Mouse (Mus musculus) intestine, postnatal 0 days (tissue): ENCODE results near the gene Tmem121b. TPM values are rescaled to one million over a fixed set of nuclear protein-coding genes. Genes with fewer than 3 reads are reported as not detected.

ENCODE experiments used
- ATAC-seq: fragments of 200-750 bp; cut with Nextera tagmentation; 2 replicates; pipeline ENCODE4 v1.8.0; 2017; ENCODE audit warnings: mild to moderate bottlenecking, moderate TSS enrichment, moderate library complexity
- H3K27ac ChIP-seq: fragments of 300-500 bp; sonication (generic); 2 replicates; pipeline ENCODE4 v1.5.1; 2014; ENCODE audit warnings: mild to moderate bottlenecking, low read depth, low read length, moderate library complexity
- H3K27me3 ChIP-seq: fragments of 300-500 bp; sonication (generic); replicated peaks from 2 replicates; pipeline ENCODE4 v1.6.1; 2014; ENCODE audit warnings: low read length, mixed read lengths; ENCODE audit not compliant: control insufficient read depth, insufficient read depth
- H3K36me3 ChIP-seq: fragments of 300-500 bp; sonication (generic); 2 replicates; pipeline ENCODE4 v1.6.1; 2014; ENCODE audit warnings: mild to moderate bottlenecking, moderate library complexity; ENCODE audit not compliant: control insufficient read depth, insufficient read depth
- H3K4me1 ChIP-seq: fragments of 300-500 bp; sonication (generic); replicated peaks from 2 replicates; pipeline ENCODE4 v1.6.1; 2014; ENCODE audit warnings: antibody characterized with exemption, low read length, mixed read lengths; ENCODE audit not compliant: control insufficient read depth, insufficient read depth
- H3K4me2 ChIP-seq: fragments of 300-500 bp; sonication (generic); replicated peaks from 2 replicates; pipeline ENCODE4 v1.6.1; 2014; ENCODE audit warnings: low read depth, mild to moderate bottlenecking, moderate library complexity
- H3K4me3 ChIP-seq: fragments of 300-500 bp; sonication (generic); 2 replicates; pipeline ENCODE4 v1.5.1; 2014; ENCODE audit warnings: low read depth, low read length
- H3K9ac ChIP-seq: fragments of 300-500 bp; sonication (generic); 2 replicates; pipeline ENCODE4 v1.6.1; 2014; ENCODE audit warnings: mild to moderate bottlenecking, low read depth, low read length
- H3K9me3 ChIP-seq: fragments of 300-500 bp; sonication (generic); 2 replicates; pipeline ENCODE4 v1.6.1; 2016; ENCODE audit warnings: mixed run types; ENCODE audit not compliant: control insufficient read depth
- CTCF ChIP-seq: sonication (generic); IDR thresholded peaks from 2 replicates; pipeline ENCODE4 v1.5.1; 2016; ENCODE audit warnings: low read depth, mild to moderate bottlenecking, control low read depth, antibody characterized with exemption, moderate library complexity
- WGBS: fragments of 180-500 bp; shearing (Covaris S2); extraction: QIAGEN DNeasy Blood & Tissue Kit; methylation state at CpG from one replicate; pipeline ENCODE4 v1.1.7; 2014; 5-methylcytosine and 5-hydroxymethylcytosine counted together
- polyA plus RNA-seq: library from polyadenylated mRNA; unstranded; fragments of >200 nt; fragmentation: Nextera tagmentation; extraction: Ambion mirVana; gene quantifications from 2 replicates; pipeline ENCODE4 v1.2.1, GENCODE M21; 2015

Tmem121b gene
- polyA plus RNA-seq, 1 experiment from 2014 or later, result 0.05 TPM

- peak overlapping the region; percentile 86 for H3K4me2 ChIP-seq
- WGBS, result 61% methylated on average over 9 of the region's 9 CpGs
- no peaks in the 10 kb centered on the region for H3K4me1 ChIP-seq
- no peak for ATAC-seq
- H3K9me3 ChIP-seq, result no peaks in the 10 kb centered on the region
- no peaks in the 10 kb centered on the region for H3K36me3 ChIP-seq
- TF ChIP-seq CTCF, result no peak
- no peak overlapping the region for H3K27ac ChIP-seq
- H3K27me3 ChIP-seq, result peaks cover 13% of the 10 kb centered on the region; the same call in 1 of the 2 replicates
- H3K4me3 ChIP-seq, result peak overlapping the region; percentile 69; the same call in 1 of the 2 replicates
- H3K9ac ChIP-seq, result no peak overlapping the region
These were observed 29.1 kb downstream of the Tmem121b start for GRCm38 (mm10) chr6:120464406-120464939.

GRCm38 (mm10) chr6:120463884-120464283 is 29.7 kb downstream of the Tmem121b start:
- TF ChIP-seq CTCF, result peak; percentile 31
- H3K27me3 ChIP-seq, result peaks cover 13% of the 10 kb centered on the region; the same call in 1 of the 2 replicates
- WGBS, result 8% methylated on average over 11 of the region's 11 CpGs

DNA sequence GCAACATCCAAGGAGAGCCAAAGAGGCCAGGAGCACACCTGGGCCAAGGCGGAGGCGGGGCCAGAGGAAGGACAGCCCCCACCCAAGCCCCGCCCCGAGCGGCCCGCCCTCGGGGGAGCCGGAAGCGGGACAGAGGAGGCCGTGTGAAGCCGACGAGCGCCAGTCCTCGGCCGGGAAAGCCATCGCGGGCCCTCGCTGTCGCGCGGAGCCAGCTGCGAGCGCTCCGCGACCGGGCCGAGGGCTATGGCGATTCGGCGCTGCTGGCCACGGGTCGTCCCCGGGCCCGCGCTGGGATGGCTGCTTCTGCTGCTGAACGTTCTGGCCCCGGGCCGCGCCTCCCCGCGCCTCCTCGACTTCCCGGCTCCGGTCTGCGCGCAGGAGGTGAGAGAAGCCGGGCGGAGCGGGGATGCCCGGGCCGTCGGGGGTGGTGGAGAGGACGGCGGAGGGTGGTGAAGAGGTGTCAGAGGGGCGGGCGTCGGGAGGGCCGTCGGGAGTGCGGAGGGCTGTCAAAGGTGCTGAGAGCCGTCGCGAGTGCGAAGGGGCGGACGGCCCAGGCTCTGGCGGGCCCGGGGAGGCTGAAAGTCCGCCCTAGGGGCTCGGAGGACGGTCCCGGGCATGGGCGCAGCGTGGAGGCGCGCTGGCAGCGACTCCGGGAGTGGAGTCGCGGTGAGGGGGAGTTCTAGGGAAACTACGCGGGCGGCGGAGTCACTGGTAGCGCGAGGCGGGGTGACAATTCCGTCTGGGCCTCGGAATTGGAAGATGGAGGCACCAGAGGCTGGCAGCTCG is 30.3 kb downstream of the Tmem121b start, which contains the start of gene Il17ra:
Gene Il17ra (plus strand): TSS at position 162 of the 786 bp plus-strand sequence.
- Histone ChIP-seq H3K27me3 (peaks cover 13% of the 10 kb centered on the region; the same call in 1 of the 2 replicates), H3K4me1 (no peaks in the 10 kb centered on the region), H3K9me3 (no peaks in the 10 kb centered on the region), H3K4me3 (peak within 1 kb of the TSS; percentile 69), H3K27ac (peak within 1 kb of the TSS; percentile 51), H3K9ac (peak within 1 kb of the TSS; percentile 67), H3K36me3 (no peaks in the 10 kb centered on the region), H3K4me2 (peak within 1 kb of the TSS; percentile 86)
- peak; percentile 15; the same call in 1 of the 2 replicates for TF ChIP-seq CTCF
- 3% methylated on average over 80 of the region's 90 CpGs for WGBS
- peak; percentile 95 for ATAC-seq

More at GRCm38 (mm10) chr6:120463884-120464283, 29.7 kb downstream of the Tmem121b start:
- no peak overlapping the region for H3K27ac ChIP-seq
- H3K4me2 ChIP-seq, result peak overlapping the region; percentile 86
- no peaks in the 10 kb centered on the region for H3K36me3 ChIP-seq
- H3K9ac ChIP-seq, result peak overlapping the region; percentile 67
- ATAC-seq, result no peak
- H3K9me3 ChIP-seq, result no peaks in the 10 kb centered on the region
- peak overlapping the region; percentile 69 for H3K4me3 ChIP-seq
- H3K4me1 ChIP-seq, result no peaks in the 10 kb centered on the region

- no peaks in the 10 kb centered on the region for H3K4me1 ChIP-seq
- no peak for ATAC-seq
- TF ChIP-seq CTCF, result no peak
- 46% methylated on average over 6 of the region's 6 CpGs for WGBS
- peaks cover 13% of the 10 kb centered on the region; the same call in 1 of the 2 replicates for H3K27me3 ChIP-seq
- no peaks in the 10 kb centered on the region for H3K9me3 ChIP-seq
- no peak overlapping the region for H3K4me2 ChIP-seq
- H3K27ac ChIP-seq, result no peak overlapping the region
- H3K36me3 ChIP-seq, result no peaks in the 10 kb centered on the region
- no peak overlapping the region for H3K9ac ChIP-seq
- H3K4me3 ChIP-seq, result no peak overlapping the region
These were observed 31.4 kb downstream of the Tmem121b start for GRCm38 (mm10) chr6:120462251-120462650.

DNA sequence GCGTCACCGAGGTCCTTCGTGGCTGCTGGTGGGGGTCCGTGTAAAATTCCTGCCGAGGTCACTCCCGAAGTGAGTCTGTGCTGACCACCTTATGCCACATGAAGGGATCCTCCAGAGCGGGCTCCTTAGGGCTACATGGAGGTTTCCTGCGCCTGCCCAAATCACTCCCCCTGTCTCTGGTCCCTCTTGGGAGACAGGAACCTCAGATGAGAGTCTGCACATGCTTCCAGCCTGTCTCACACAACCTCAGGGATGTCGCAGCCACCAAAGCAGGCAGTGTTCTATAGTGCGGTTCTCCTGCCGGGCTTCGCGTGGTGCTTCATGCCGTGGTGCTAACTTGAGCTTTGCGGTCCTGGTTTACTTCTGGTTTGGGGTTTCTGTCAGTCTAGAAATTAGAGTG is 32.4 kb downstream of the Tmem121b start:
- Histone ChIP-seq H3K36me3 (no peaks in the 10 kb centered on the region), H3K27me3 (peaks cover 13% of the 10 kb centered on the region; the same call in 1 of the 2 replicates), H3K4me1 (no peaks in the 10 kb centered on the region), H3K4me3 (no peak overlapping the region), H3K9ac (no peak overlapping the region), H3K27ac (no peak overlapping the region), H3K4me2 (no peak overlapping the region), H3K9me3 (no peaks in the 10 kb centered on the region)
- ATAC-seq, result no peak
- WGBS, result 71% methylated on average over 15 of the region's 15 CpGs
- no peak for TF ChIP-seq CTCF

DNA sequence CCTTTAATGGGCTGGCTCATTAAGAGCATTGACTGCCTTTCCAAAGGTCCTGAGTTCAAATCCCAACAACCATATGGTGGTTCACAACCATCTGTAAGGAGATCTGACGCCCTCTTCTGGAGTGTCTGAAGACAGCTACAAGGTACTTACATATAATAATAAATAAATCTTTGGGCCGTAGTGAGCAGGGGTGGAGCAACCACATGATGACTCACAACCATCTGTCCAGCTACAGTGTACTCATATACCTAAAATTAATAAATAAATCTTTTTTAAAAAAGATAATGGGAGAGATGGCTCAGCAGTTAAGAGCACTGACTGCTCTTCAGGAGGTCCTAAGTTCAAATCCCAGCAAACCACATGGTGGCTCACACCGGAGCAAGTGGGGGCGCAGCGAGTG is 35.9 kb downstream of the Tmem121b start:
- ATAC-seq, result no peak
- TF ChIP-seq CTCF, result no peak
- WGBS, result 85% methylated on average over 5 of the region's 5 CpGs

More for the DNA sequence above, 35.9 kb downstream of the Tmem121b start:
- H3K36me3 ChIP-seq, result no peaks in the 10 kb centered on the region
- H3K4me1 ChIP-seq, result no peaks in the 10 kb centered on the region
- no peak overlapping the region for H3K4me2 ChIP-seq
- peaks cover 13% of the 10 kb centered on the region; the same call in 1 of the 2 replicates for H3K27me3 ChIP-seq
- no peaks in the 10 kb centered on the region for H3K9me3 ChIP-seq
- no peak overlapping the region for H3K9ac ChIP-seq
- H3K4me3 ChIP-seq, result no peak overlapping the region
- no peak overlapping the region for H3K27ac ChIP-seq
